Mouse (Mus musculus): ENCODE measurements around the gene 1810010H24Rik. TPM values are rescaled to one million over a fixed set of nuclear protein-coding genes. Genes with fewer than 3 reads are reported as not detected.
"Not testable (repeated sequence)": the region's sequence is repeated elsewhere in the genome, so short reads cannot be mapped to it uniquely, and the experiment has no call there.

The 1810010H24Rik gene
- polyA plus RNA-seq, 1 experiment from 2014 or later = 1.6 TPM

DNA sequence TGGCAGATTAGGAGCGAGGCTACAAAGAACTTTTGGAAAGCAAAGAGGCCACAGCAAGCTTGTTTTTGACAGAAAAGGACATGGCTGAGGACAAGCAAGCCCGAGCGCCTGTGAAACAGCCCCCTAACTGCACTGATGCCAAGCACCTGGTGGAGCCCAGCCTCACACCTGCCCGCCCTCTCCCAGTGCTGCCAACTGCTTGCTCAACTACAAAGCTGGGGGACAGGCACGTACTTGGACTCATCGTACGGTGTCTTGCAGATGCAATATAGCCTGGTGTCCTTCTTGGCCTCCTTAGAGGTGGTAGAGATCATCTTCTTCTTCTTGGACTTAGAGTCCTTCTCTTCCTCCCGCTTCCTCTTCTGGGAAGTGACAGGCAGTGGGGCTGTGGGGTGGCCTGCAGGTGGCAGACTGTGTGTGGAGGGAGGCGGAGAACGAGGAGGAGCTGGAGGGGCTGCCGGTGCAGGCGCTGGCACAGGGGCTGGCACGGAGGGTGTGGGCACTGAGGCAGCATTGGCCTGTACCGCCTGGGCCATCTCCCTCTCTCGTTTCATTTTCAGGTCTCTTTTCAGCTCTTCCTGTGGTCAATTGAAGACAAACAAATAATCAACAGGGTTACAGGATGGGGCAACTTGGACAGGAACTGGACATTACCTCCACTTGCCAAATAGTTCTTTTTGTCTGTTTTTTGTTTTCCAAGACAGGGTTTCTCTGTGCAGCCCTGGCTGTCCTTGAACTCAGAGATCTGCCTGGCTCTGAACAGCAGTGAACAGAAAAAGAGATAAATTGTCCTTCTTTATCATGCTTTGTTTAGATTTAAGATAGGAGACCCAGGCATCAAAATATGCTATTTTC lies 21.5 kb downstream of the 1810010H24Rik start:
- no peaks in the 10 kb centered on the region for H3K4me1 ChIP-seq (ENCODE audit: control insufficient read depth, insufficient read depth, low read length)
- H3K27me3 ChIP-seq (ENCODE audit: control insufficient read depth, insufficient read depth, low read length) = no peaks in the 10 kb centered on the region
- ATAC-seq (replicated peaks; ENCODE audit: extremely low read depth, insufficient read depth, low FRiP score) = no peak
- H3K9ac ChIP-seq (ENCODE audit: low read length) = no peak overlapping the region
- no peak overlapping the region for H3K4me3 ChIP-seq (ENCODE audit: low read length)
- 87% methylated on average over 15 of the region's 15 CpGs for WGBS
- H3K9me3 ChIP-seq (replicated peaks; ENCODE audit: control insufficient read depth, low read length) = no peaks in the 10 kb centered on the region
- peaks cover 31% of the 10 kb centered on the region for H3K36me3 ChIP-seq (ENCODE audit: control insufficient read depth, insufficient read depth)
- no peak overlapping the region for H3K4me2 ChIP-seq (ENCODE audit: low read depth, low read length)
- no peak overlapping the region for H3K27ac ChIP-seq (ENCODE audit: low read length)

DNA sequence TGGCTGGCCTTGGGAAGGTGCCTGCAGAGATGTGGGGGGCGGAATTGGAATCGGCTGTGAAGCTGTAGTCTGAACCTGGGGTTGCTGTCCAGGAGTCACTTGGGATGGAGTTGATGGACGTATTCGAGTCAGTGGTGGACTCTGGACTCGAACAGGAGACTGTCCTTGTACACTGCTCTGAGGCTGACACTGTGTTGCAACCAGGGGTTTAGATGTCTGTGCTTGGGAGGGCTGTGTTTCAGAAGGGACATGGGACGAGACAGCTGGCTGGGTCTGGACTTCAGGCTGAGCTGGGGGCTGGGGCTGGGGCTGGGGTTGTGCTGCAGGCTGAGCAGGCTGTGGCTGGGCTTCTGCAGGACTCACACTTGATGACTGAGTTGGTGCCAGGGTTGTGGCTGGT lies 29.4 kb downstream of the 1810010H24Rik start:
- ATAC-seq (replicated peaks; ENCODE audit: extremely low read depth, insufficient read depth, low FRiP score) = no peak
- Histone ChIP-seq H3K27me3 (ENCODE audit: control insufficient read depth, insufficient read depth, low read length) (no peaks in the 10 kb centered on the region), H3K9me3 (replicated peaks; ENCODE audit: control insufficient read depth, low read length) (no peaks in the 10 kb centered on the region), H3K4me3 (ENCODE audit: low read length) (no peak overlapping the region), H3K36me3 (ENCODE audit: control insufficient read depth, insufficient read depth) (peaks cover 65% of the 10 kb centered on the region), H3K9ac (ENCODE audit: low read length) (no peak overlapping the region), H3K4me2 (ENCODE audit: low read depth, low read length) (no peak overlapping the region), H3K27ac (ENCODE audit: low read length) (no peak overlapping the region), H3K4me1 (ENCODE audit: control insufficient read depth, insufficient read depth, low read length) (no peaks in the 10 kb centered on the region)
- 89% methylated on average over 6 of the region's 6 CpGs for WGBS

DNA sequence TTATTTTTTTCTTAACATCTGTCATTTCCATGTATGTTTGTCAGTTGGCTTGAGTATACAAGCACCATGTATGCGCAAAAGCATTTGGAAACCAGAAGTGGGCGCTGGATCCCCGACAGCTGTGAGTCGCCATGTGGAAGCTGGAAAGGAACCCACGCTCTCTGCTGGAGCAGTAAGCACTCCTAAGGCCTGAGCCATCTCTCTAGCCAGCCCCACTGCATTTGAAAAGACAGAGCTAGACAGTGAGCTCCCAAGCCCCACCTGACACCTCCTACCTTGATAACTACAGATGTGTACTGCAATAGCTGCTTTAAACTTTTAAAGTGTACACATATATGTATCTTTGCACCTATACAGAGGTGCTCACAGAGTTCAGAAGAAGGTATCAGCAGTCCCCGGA lies 31.9 kb downstream of the 1810010H24Rik start:
- Histone ChIP-seq H3K9ac (ENCODE audit: low read length) (no peak overlapping the region), H3K36me3 (ENCODE audit: control insufficient read depth, insufficient read depth) (peaks cover 79% of the 10 kb centered on the region), H3K4me1 (ENCODE audit: control insufficient read depth, insufficient read depth, low read length) (no peaks in the 10 kb centered on the region), H3K4me3 (ENCODE audit: low read length) (no peak overlapping the region), H3K4me2 (ENCODE audit: low read depth, low read length) (no peak overlapping the region), H3K27me3 (ENCODE audit: control insufficient read depth, insufficient read depth, low read length) (no peaks in the 10 kb centered on the region), H3K27ac (ENCODE audit: low read length) (no peak overlapping the region), H3K9me3 (replicated peaks; ENCODE audit: control insufficient read depth, low read length) (no peaks in the 10 kb centered on the region)
- ATAC-seq (replicated peaks; ENCODE audit: extremely low read depth, insufficient read depth, low FRiP score) = no peak
- 90% methylated on average over 6 of the region's 6 CpGs for WGBS

DNA sequence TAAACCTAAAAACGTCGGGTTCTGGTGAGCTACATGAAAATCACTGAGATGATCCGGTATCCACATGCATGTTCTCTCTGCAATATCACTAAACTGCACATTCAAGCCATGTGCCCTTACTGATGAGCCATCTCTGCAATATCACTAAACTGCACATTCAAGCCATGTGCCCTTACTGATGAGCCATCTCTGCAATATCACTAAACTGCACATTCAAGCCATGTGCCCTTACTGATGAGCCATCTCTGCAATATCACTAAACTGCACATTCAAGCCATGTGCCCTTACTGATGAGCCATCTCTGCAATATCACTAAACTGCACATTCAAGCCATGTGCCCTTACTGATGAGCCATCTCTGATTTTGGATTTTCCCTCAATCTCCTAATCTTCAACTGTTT lies 34.2 kb downstream of the 1810010H24Rik start:
- not testable (repeated sequence) for H3K4me1 ChIP-seq (ENCODE audit: control insufficient read depth, insufficient read depth, low read length); H3K4me3 ChIP-seq (ENCODE audit: low read length); H3K9me3 ChIP-seq (replicated peaks; ENCODE audit: control insufficient read depth, low read length); H3K9ac ChIP-seq (ENCODE audit: low read length); H3K27ac ChIP-seq (ENCODE audit: low read length); H3K27me3 ChIP-seq (ENCODE audit: control insufficient read depth, insufficient read depth, low read length); ATAC-seq (replicated peaks; ENCODE audit: extremely low read depth, insufficient read depth, low FRiP score); H3K4me2 ChIP-seq (ENCODE audit: low read depth, low read length)
- H3K36me3 ChIP-seq (ENCODE audit: control insufficient read depth, insufficient read depth) = peaks cover 64% of the 10 kb centered on the region
- WGBS = 95% methylated on average over 3 of the region's 3 CpGs

DNA sequence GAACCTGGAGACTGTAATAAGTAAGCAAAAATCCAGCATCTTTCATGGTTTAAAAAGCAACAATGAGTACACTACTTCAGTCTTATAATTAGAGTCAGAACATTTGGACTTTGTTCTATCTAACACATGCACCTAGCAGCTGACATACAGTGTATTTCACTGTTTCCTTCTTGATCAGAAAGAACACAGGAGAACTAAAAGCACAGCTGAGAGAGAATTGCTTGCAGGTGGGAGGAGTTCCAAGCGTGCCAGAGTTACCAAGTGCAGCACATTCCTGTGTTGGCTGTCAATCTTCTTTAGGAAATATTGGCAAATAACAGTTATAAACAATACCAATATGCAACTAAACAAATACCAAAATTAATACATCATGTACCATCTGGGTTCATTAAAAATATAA lies 35.5 kb downstream of the 1810010H24Rik start:
- Histone ChIP-seq H3K4me3 (ENCODE audit: low read length) (no peak overlapping the region), H3K9ac (ENCODE audit: low read length) (no peak overlapping the region), H3K4me1 (ENCODE audit: control insufficient read depth, insufficient read depth, low read length) (0 out of 2 replicates have a peak, but pooled peaks cover 4% of the 10 kb centered on the region), H3K9me3 (replicated peaks; ENCODE audit: control insufficient read depth, low read length) (no peaks in the 10 kb centered on the region), H3K36me3 (ENCODE audit: control insufficient read depth, insufficient read depth) (peaks cover 64% of the 10 kb centered on the region), H3K4me2 (ENCODE audit: low read depth, low read length) (no peak overlapping the region), H3K27ac (ENCODE audit: low read length) (no peak overlapping the region), H3K27me3 (ENCODE audit: control insufficient read depth, insufficient read depth, low read length) (no peaks in the 10 kb centered on the region)
- WGBS = 71% methylated on average over 1 of the region's 1 CpGs
- no peak for ATAC-seq (replicated peaks; ENCODE audit: extremely low read depth, insufficient read depth, low FRiP score)

DNA sequence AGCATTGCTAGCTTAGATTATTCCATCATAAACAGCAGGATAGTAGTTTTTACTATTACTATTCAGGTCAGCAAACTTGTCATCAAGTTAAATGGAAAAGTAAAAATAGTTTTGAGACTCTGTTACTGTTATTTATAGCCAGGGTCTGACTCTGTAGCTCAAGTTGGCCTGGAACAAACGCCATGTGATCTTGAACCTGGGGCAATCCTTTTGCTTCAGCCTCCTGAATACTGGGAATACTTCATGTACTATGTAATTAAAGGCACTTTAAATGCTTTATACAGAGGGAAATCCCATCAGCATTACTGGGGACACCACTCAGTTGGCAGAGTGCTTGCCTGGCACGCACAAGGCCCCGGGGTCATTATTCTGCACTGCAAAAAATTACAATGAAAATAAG lies 37.6 kb downstream of the 1810010H24Rik start:
- Histone ChIP-seq H3K27me3 (ENCODE audit: control insufficient read depth, insufficient read depth, low read length) (no peaks in the 10 kb centered on the region), H3K27ac (ENCODE audit: low read length) (peak overlapping the region; percentile 55), H3K4me1 (ENCODE audit: control insufficient read depth, insufficient read depth, low read length) (0 out of 2 replicates have a peak, but pooled peaks cover 4% of the 10 kb centered on the region), H3K9ac (ENCODE audit: low read length) (no peak overlapping the region), H3K4me3 (ENCODE audit: low read length) (no peak overlapping the region), H3K4me2 (ENCODE audit: low read depth, low read length) (no peak overlapping the region), H3K36me3 (ENCODE audit: control insufficient read depth, insufficient read depth) (peaks cover 69% of the 10 kb centered on the region), H3K9me3 (replicated peaks; ENCODE audit: control insufficient read depth, low read length) (no peaks in the 10 kb centered on the region)
- 62% methylated on average over 3 of the region's 3 CpGs for WGBS
- ATAC-seq (replicated peaks; ENCODE audit: extremely low read depth, insufficient read depth, low FRiP score) = peak; percentile 41

DNA sequence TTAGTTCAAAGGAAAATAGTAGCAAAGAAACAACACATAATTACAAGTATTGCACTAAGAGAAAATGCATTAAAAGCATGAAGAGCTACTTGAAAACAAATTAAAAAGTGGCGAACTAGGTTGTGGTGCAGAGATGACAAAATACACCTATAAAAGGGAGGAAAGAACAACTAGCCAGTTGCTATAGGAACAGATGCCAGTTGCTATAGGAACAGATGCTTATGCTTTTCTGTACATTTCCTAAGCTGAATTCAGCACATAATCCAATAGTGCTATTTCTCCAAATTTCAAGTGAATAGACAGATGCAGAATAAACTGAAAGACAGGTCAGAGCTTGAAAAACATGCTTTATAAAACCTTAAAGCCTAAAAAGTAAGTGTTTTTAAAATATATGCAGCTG lies 39.1 kb downstream of the 1810010H24Rik start:
- Histone ChIP-seq H3K4me2 (ENCODE audit: low read depth, low read length) (no peak overlapping the region), H3K4me3 (ENCODE audit: low read length) (no peak overlapping the region), H3K9ac (ENCODE audit: low read length) (no peak overlapping the region), H3K9me3 (replicated peaks; ENCODE audit: control insufficient read depth, low read length) (no peaks in the 10 kb centered on the region), H3K36me3 (ENCODE audit: control insufficient read depth, insufficient read depth) (peaks cover 54% of the 10 kb centered on the region), H3K4me1 (ENCODE audit: control insufficient read depth, insufficient read depth, low read length) (0 out of 2 replicates have a peak, but pooled peaks cover 4% of the 10 kb centered on the region), H3K27ac (ENCODE audit: low read length) (no peak overlapping the region), H3K27me3 (ENCODE audit: control insufficient read depth, insufficient read depth, low read length) (no peaks in the 10 kb centered on the region)
- no peak for ATAC-seq (replicated peaks; ENCODE audit: extremely low read depth, insufficient read depth, low FRiP score)
- 86% methylated on average over 1 of the region's 1 CpGs for WGBS

DNA sequence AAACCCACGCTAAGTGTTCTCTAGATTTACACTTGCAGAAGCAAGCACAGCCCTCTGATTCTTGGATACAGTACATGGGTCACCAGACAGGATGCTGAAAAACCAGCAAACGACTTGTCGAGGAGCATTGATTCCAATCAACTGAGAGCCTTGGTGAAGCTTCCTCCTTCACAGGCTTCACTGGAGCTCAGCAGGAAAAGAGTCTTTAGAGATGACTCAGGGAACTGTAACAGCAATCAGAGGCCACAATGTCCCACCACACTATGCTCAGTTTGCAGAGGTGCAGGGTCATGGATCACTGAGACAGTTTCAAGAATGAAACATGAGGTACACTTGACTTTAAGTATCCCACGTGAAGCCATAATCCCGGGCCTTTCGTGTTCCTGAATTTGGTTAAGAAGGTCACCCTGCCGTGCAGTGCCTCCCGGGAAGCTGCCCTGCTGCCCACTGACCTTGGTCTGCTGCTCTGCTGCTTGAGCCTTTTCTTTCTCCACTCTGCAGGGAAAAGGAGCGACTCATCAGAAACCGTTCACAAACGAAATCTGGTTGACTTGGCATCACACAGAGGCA lies 39.8 kb downstream of the 1810010H24Rik start:
- WGBS = 80% methylated on average over 11 of the region's 11 CpGs
- Histone ChIP-seq H3K27me3 (ENCODE audit: control insufficient read depth, insufficient read depth, low read length) (no peaks in the 10 kb centered on the region), H3K4me3 (ENCODE audit: low read length) (no peak overlapping the region), H3K36me3 (ENCODE audit: control insufficient read depth, insufficient read depth) (peaks cover 49% of the 10 kb centered on the region), H3K4me2 (ENCODE audit: low read depth, low read length) (no peak overlapping the region), H3K4me1 (ENCODE audit: control insufficient read depth, insufficient read depth, low read length) (0 out of 2 replicates have a peak, but pooled peaks cover 4% of the 10 kb centered on the region), H3K9me3 (replicated peaks; ENCODE audit: control insufficient read depth, low read length) (no peaks in the 10 kb centered on the region), H3K27ac (ENCODE audit: low read length) (no peak overlapping the region), H3K9ac (ENCODE audit: low read length) (no peak overlapping the region)
- no peak for ATAC-seq (replicated peaks; ENCODE audit: extremely low read depth, insufficient read depth, low FRiP score)

All from heart, embryonic 16.5 days (tissue).